Mouse (Mus musculus): Measurements from ENCODE around the gene Susd5. TPM values are rescaled to one million over a fixed set of nuclear protein-coding genes. Genes with fewer than 3 reads are reported as not detected.

Gene Susd5
- polyA plus RNA-seq, 1 experiment from 2014 or later: 0.19 TPM

- 82% methylated on average over 7 of the region's 7 CpGs for WGBS (ENCODE audit: insufficient replicate concordance)
- H3K27me3 ChIP-seq (ENCODE audit: control insufficient read depth, insufficient read depth, low read length): no peaks in the 10 kb centered on the region
Measured at GRCm38 (mm10) chr9:114050106-114050505, 6.8 kb upstream of the Susd5 start.

GRCm38 (mm10) chr9:114050778-114051177 lies 6.2 kb upstream of the Susd5 start:
- H3K36me3 ChIP-seq (ENCODE audit: control insufficient read depth, insufficient read depth, low read length): no peaks in the 10 kb centered on the region
- no peak overlapping the region for H3K27ac ChIP-seq (ENCODE audit: low read depth, low read length)
- H3K27me3 ChIP-seq (ENCODE audit: control insufficient read depth, insufficient read depth, low read length): no peaks in the 10 kb centered on the region
- no peaks in the 10 kb centered on the region for H3K9me3 ChIP-seq (replicated peaks; ENCODE audit: control insufficient read depth, low read length)
- H3K4me3 ChIP-seq (ENCODE audit: low read depth, low read length): no peak overlapping the region
- H3K4me2 ChIP-seq: no peak overlapping the region
- WGBS (ENCODE audit: insufficient replicate concordance): 85% methylated on average over 16 of the region's 16 CpGs
- no peaks in the 10 kb centered on the region for H3K4me1 ChIP-seq (ENCODE audit: control insufficient read depth, insufficient read depth, low read length)
- no peak overlapping the region for H3K9ac ChIP-seq (ENCODE audit: low read depth, low read length)
- ATAC-seq (replicated peaks; ENCODE audit: insufficient number of reproducible peaks, low FRiP score, low TSS enrichment): no peak

More at GRCm38 (mm10) chr9:114050106-114050505, 6.8 kb upstream of the Susd5 start:
- no peak overlapping the region for H3K27ac ChIP-seq (ENCODE audit: low read depth, low read length)
- H3K4me2 ChIP-seq: no peak overlapping the region
- H3K4me1 ChIP-seq (ENCODE audit: control insufficient read depth, insufficient read depth, low read length): no peaks in the 10 kb centered on the region
- ATAC-seq (replicated peaks; ENCODE audit: insufficient number of reproducible peaks, low FRiP score, low TSS enrichment): no peak
- H3K9me3 ChIP-seq (replicated peaks; ENCODE audit: control insufficient read depth, low read length): no peaks in the 10 kb centered on the region
- H3K9ac ChIP-seq (ENCODE audit: low read depth, low read length): no peak overlapping the region
- H3K36me3 ChIP-seq (ENCODE audit: control insufficient read depth, insufficient read depth, low read length): no peaks in the 10 kb centered on the region
- no peak overlapping the region for H3K4me3 ChIP-seq (ENCODE audit: low read depth, low read length)

GRCm38 (mm10) chr9:114052031-114052430 lies 4.9 kb upstream of the Susd5 start:
- Histone ChIP-seq H3K27me3 (ENCODE audit: control insufficient read depth, insufficient read depth, low read length) (peaks cover 11% of the 10 kb centered on the region), H3K4me3 (ENCODE audit: low read depth, low read length) (no peak overlapping the region), H3K4me1 (ENCODE audit: control insufficient read depth, insufficient read depth, low read length) (no peaks in the 10 kb centered on the region), H3K9me3 (replicated peaks; ENCODE audit: control insufficient read depth, low read length) (no peaks in the 10 kb centered on the region), H3K4me2 (no peak overlapping the region), H3K36me3 (ENCODE audit: control insufficient read depth, insufficient read depth, low read length) (no peaks in the 10 kb centered on the region), H3K27ac (ENCODE audit: low read depth, low read length) (no peak overlapping the region), H3K9ac (ENCODE audit: low read depth, low read length) (no peak overlapping the region)
- WGBS (ENCODE audit: insufficient replicate concordance): 76% methylated on average over 4 of the region's 4 CpGs
- no peak for ATAC-seq (replicated peaks; ENCODE audit: insufficient number of reproducible peaks, low FRiP score, low TSS enrichment)

DNA sequence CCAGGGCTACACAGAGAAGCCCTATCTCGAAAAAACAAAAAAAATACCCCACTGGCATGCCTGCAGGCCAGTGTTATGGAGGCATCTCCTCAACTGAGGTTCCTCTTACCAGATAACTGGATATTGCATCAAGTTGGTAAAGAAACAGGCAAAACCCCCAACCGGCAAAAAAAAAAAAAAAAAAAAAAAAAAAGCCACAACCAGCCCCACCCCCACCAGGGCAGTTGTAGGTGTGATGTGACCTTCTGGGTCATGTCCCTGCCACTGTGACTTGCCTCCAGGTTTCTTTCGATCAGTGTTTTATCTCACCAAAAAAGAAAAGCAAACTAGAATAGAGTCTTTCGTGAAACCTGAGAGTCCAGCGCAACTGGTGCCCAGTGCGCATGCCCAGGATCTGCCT lies 4.1 kb upstream of the Susd5 start:
- no peak for ATAC-seq (replicated peaks; ENCODE audit: insufficient number of reproducible peaks, low FRiP score, low TSS enrichment)
- peaks cover 19% of the 10 kb centered on the region for H3K27me3 ChIP-seq (ENCODE audit: control insufficient read depth, insufficient read depth, low read length)
- H3K4me2 ChIP-seq: no peak overlapping the region
- H3K4me1 ChIP-seq (ENCODE audit: control insufficient read depth, insufficient read depth, low read length): 0 out of 2 replicates have a peak, but pooled peaks cover 3% of the 10 kb centered on the region
- H3K9ac ChIP-seq (ENCODE audit: low read depth, low read length): no peak overlapping the region
- WGBS (ENCODE audit: insufficient replicate concordance): 69% methylated on average over 6 of the region's 6 CpGs
- no peaks in the 10 kb centered on the region for H3K9me3 ChIP-seq (replicated peaks; ENCODE audit: control insufficient read depth, low read length)
- no peak overlapping the region for H3K27ac ChIP-seq (ENCODE audit: low read depth, low read length)
- no peak overlapping the region for H3K4me3 ChIP-seq (ENCODE audit: low read depth, low read length)
- no peaks in the 10 kb centered on the region for H3K36me3 ChIP-seq (ENCODE audit: control insufficient read depth, insufficient read depth, low read length)

DNA sequence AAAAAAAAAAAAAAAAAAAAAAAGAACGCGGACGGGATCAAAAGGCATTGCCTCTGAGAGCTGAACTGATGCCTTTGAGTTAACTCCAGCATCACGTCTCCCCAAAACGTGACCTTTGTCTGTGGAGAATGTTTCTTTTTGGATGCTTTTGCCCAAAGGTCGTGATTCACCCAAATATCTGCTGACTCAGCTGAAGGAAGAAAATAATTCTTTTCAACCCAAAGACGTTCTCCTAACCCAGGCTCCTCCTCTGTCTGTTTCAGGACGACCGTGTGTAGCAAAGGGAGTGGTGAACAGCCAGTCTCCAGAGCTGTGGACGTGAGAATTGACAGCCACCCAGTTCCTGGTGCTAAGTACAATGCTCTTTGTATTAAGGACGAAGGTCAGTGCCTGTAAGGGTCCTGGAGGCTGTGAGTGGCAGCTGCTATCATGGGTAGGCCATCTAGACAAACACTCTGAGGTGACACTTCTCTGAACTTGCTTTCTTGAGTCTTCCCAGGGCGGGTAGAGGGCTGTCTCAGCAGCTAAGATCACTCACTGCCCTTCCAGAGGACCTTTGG lies 11.6 kb downstream of the Susd5 start:
- Histone ChIP-seq H3K4me3 (ENCODE audit: low read depth, low read length) (no peak overlapping the region), H3K9me3 (replicated peaks; ENCODE audit: control insufficient read depth, low read length) (no peaks in the 10 kb centered on the region), H3K9ac (ENCODE audit: low read depth, low read length) (no peak overlapping the region), H3K4me2 (no peak overlapping the region), H3K27ac (ENCODE audit: low read depth, low read length) (no peak overlapping the region), H3K4me1 (ENCODE audit: control insufficient read depth, insufficient read depth, low read length) (no peaks in the 10 kb centered on the region), H3K27me3 (ENCODE audit: control insufficient read depth, insufficient read depth, low read length) (no peaks in the 10 kb centered on the region), H3K36me3 (ENCODE audit: control insufficient read depth, insufficient read depth, low read length) (no peaks in the 10 kb centered on the region)
- 61% methylated on average over 12 of the region's 12 CpGs for WGBS (ENCODE audit: insufficient replicate concordance)
- ATAC-seq (replicated peaks; ENCODE audit: insufficient number of reproducible peaks, low FRiP score, low TSS enrichment): no peak

GRCm38 (mm10) chr9:114069372-114069771 lies 12.4 kb downstream of the Susd5 start:
- no peak for ATAC-seq (replicated peaks; ENCODE audit: insufficient number of reproducible peaks, low FRiP score, low TSS enrichment)
- WGBS (ENCODE audit: insufficient replicate concordance): 52% methylated on average over 6 of the region's 6 CpGs
- H3K36me3 ChIP-seq (ENCODE audit: control insufficient read depth, insufficient read depth, low read length): no peaks in the 10 kb centered on the region

DNA sequence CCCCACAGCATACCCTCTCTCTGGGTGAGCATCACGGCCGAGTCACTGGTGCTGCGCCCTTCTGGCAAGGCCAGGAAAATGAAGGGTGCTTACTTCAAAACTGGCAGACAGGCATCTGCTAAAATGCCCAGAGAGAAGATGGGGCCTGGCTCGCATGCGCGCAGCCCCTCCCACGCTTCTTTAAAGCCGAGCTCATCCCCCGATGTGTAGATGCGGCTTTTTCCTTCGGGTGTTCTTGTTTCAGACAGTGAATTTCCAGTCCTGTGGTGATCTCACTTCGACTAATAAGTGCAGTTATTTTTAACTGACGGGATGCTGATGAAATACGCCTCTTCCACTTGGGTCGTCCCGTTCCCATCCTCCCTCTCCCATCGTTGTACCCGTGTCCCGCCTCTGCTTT lies 16.7 kb downstream of the Susd5 start:
- Histone ChIP-seq H3K9ac (ENCODE audit: low read depth, low read length) (no peak overlapping the region), H3K4me1 (ENCODE audit: control insufficient read depth, insufficient read depth, low read length) (no peaks in the 10 kb centered on the region), H3K36me3 (ENCODE audit: control insufficient read depth, insufficient read depth, low read length) (no peaks in the 10 kb centered on the region), H3K4me3 (ENCODE audit: low read depth, low read length) (no peak overlapping the region), H3K27me3 (ENCODE audit: control insufficient read depth, insufficient read depth, low read length) (no peaks in the 10 kb centered on the region), H3K27ac (ENCODE audit: low read depth, low read length) (no peak overlapping the region), H3K9me3 (replicated peaks; ENCODE audit: control insufficient read depth, low read length) (no peaks in the 10 kb centered on the region), H3K4me2 (no peak overlapping the region)
- WGBS (ENCODE audit: insufficient replicate concordance): 79% methylated on average over 19 of the region's 19 CpGs
- no peak for ATAC-seq (replicated peaks; ENCODE audit: insufficient number of reproducible peaks, low FRiP score, low TSS enrichment)

More at GRCm38 (mm10) chr9:114069372-114069771, 12.4 kb downstream of the Susd5 start:
- H3K9ac ChIP-seq (ENCODE audit: low read depth, low read length): no peak overlapping the region
- no peak overlapping the region for H3K4me3 ChIP-seq (ENCODE audit: low read depth, low read length)
- H3K9me3 ChIP-seq (replicated peaks; ENCODE audit: control insufficient read depth, low read length): no peaks in the 10 kb centered on the region
- no peak overlapping the region for H3K4me2 ChIP-seq
- H3K27ac ChIP-seq (ENCODE audit: low read depth, low read length): no peak overlapping the region
- no peaks in the 10 kb centered on the region for H3K4me1 ChIP-seq (ENCODE audit: control insufficient read depth, insufficient read depth, low read length)
- no peaks in the 10 kb centered on the region for H3K27me3 ChIP-seq (ENCODE audit: control insufficient read depth, insufficient read depth, low read length)

- no peak overlapping the region for H3K4me2 ChIP-seq
- no peak for ATAC-seq (replicated peaks; ENCODE audit: insufficient number of reproducible peaks, low FRiP score, low TSS enrichment)
- no peaks in the 10 kb centered on the region for H3K36me3 ChIP-seq (ENCODE audit: control insufficient read depth, insufficient read depth, low read length)
- no peak overlapping the region for H3K27ac ChIP-seq (ENCODE audit: low read depth, low read length)
- H3K9me3 ChIP-seq (replicated peaks; ENCODE audit: control insufficient read depth, low read length): no peaks in the 10 kb centered on the region
- H3K27me3 ChIP-seq (ENCODE audit: control insufficient read depth, insufficient read depth, low read length): no peaks in the 10 kb centered on the region
- H3K4me1 ChIP-seq (ENCODE audit: control insufficient read depth, insufficient read depth, low read length): no peaks in the 10 kb centered on the region
- H3K4me3 ChIP-seq (ENCODE audit: low read depth, low read length): no peak overlapping the region
- no peak overlapping the region for H3K9ac ChIP-seq (ENCODE audit: low read depth, low read length)
- 64% methylated on average over 3 of the region's 3 CpGs for WGBS (ENCODE audit: insufficient replicate concordance)
Measured at GRCm38 (mm10) chr9:114086422-114086821, 29.5 kb downstream of the Susd5 start.

DNA sequence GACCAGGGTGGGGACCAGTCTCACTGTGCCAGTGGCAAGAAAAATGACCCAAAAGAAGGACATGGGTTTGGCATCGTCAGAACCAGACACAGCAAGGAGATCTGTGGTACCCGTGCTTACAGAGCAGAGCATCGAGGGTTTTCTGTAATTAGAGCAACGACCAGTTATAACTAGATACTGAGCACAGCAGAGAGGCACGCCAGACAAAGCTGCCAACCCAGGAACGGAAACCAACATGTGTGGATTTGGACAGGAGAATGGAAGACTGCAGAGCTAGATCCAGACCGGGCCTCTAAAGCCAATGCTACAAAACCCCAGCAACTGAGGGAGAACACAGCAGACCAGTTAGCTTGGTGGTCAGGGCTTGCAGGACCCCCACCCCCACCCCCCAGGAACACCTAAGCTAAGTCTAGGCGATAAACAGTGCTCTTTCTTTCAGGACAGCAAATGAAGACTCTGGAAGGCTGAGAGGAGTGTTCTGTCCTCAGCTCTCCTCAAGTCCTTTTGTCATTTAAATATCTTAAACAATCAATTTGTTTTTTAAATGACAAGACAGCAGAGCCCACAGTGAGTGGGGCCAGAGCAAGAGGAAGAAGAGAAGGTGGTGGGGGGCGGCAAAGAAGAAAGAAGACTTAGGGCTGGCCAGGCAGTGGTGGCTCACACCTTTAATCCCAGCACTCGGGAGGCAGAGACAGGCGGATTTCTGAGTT lies 30.3 kb downstream of the Susd5 start:
- Histone ChIP-seq H3K9ac (ENCODE audit: low read depth, low read length) (no peak overlapping the region), H3K4me1 (ENCODE audit: control insufficient read depth, insufficient read depth, low read length) (no peaks in the 10 kb centered on the region), H3K4me3 (ENCODE audit: low read depth, low read length) (no peak overlapping the region), H3K9me3 (replicated peaks; ENCODE audit: control insufficient read depth, low read length) (no peaks in the 10 kb centered on the region), H3K27me3 (ENCODE audit: control insufficient read depth, insufficient read depth, low read length) (no peaks in the 10 kb centered on the region), H3K4me2 (no peak overlapping the region), H3K36me3 (ENCODE audit: control insufficient read depth, insufficient read depth, low read length) (no peaks in the 10 kb centered on the region), H3K27ac (ENCODE audit: low read depth, low read length) (no peak overlapping the region)
- no peak for ATAC-seq (replicated peaks; ENCODE audit: insufficient number of reproducible peaks, low FRiP score, low TSS enrichment)
- WGBS (ENCODE audit: insufficient replicate concordance): 71% methylated on average over 11 of the region's 11 CpGs

Data from heart, embryonic 11.5 days (tissue).